Mouse (Mus musculus): ENCODE results near the gene Man1c1. TPM values are rescaled to one million over a fixed set of nuclear protein-coding genes. Genes with fewer than 3 reads are reported as not detected.

Man1c1 gene
- polyA plus RNA-seq, 1 experiment, result 2.5 TPM

DNA sequence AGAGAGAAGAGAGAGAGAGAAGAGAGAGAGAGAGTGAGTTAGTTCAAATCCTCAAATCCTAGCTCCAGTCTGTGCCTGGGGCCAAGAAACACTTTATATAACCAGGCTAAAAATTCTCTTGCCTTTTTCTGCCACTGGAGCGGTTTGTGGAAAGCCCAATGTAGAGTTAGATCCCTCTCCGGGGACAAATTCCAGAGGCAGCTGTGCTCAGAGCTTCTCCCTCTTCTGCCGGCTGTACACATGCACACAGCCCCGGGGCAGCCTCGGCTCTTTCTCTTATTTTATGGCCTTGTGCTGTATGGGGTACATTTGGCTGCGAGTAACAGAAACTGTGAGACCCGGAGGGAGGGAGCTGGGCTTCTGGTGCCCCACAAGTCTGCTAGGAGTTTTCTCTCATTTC is 32.1 kb upstream of the Man1c1 start:
- Histone ChIP-seq H3K4me1 (ENCODE audit: control insufficient read depth, insufficient read depth, insufficient read length, low read length) (peaks cover 16% of the 10 kb centered on the region), H3K27ac (replicated peaks; ENCODE audit: low read depth, low read length) (peak overlapping the region; percentile 90), H3K4me3 (ENCODE audit: insufficient read depth, low read depth, low read length) (no peak overlapping the region)

DNA sequence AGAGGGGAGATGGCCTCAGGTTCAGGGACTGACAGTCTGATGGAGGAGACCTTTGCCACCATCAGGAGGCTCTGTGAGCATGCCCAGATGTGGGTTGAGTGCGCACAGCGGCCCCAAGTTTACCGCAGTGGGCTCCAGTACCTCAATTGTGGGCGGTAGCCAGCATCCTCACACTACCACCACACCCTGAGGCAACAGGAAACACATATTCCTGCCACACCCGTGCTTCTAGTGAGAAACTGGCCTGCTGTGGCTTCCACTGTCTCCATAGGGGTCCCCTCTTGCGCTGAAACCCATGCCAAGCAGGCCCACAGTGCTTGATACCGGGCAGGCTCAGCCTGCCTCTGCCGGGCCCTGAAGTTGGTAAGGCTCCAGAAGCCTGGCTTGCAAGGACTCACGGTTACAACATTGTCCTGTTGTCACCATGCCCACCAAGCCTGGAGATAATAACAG is 30.6 kb upstream of the Man1c1 start:
- peak overlapping the region; percentile 90 for H3K27ac ChIP-seq (replicated peaks; ENCODE audit: low read depth, low read length)
- peaks cover 19% of the 10 kb centered on the region for H3K4me1 ChIP-seq (ENCODE audit: control insufficient read depth, insufficient read depth, insufficient read length, low read length)
- 0 out of 2 replicates have a peak overlapping the region, but pooled peaks have one; percentile 5 for H3K4me3 ChIP-seq (ENCODE audit: insufficient read depth, low read depth, low read length)

DNA sequence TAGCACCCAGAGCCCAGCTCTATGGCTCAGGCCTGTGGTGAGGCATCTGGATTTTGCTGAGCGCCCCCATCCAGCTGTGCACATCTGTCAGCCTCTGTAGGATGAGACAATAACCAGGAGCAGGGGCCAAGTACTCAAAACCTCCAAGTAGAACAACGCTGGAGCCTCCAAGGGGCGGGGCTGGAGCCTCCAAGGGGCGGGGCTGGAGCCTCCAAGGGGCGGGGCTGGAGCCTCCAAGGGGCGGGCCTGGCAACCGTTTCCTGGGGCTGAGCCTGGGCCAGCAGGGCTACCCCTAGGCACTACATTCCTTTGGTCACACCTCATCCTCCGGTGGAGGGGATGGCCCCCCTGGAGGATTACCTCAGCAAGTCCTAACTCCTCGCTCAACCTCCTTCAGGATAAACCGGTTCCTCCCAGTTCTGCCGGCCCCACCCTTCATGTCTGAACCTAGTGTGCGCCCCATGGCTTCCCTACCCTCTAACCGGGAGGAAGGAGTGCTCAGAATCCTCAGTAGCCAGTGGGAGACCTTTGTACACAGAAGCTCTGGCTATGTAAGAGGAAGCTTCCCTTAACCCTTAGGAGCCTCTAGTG is 30.0 kb upstream of the Man1c1 start:
- H3K27ac ChIP-seq (replicated peaks; ENCODE audit: low read depth, low read length), result peak overlapping the region; percentile 90
- H3K4me3 ChIP-seq (ENCODE audit: insufficient read depth, low read depth, low read length), result peak overlapping the region; percentile 5; the same call in 1 of the 2 replicates
- peaks cover 19% of the 10 kb centered on the region for H3K4me1 ChIP-seq (ENCODE audit: control insufficient read depth, insufficient read depth, insufficient read length, low read length)

DNA sequence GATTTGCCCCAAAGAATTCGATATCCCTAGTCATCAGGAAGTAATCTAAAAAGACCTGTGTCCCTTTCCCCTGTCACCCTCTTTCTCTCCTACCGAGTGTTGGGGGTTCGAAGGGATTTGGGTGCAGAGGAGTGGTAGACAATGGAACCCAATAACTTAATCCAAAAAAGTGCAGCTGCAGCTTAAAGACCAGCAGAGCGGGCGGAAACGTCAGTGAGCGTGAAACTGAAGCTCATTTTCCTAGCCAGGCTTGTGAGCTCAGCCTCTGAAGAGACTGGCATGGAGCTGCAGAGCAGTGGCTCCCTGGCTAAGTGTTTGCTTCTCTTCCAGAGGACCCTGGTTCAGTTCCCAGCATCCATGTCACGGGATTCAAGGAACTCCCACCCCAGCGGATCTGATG is 29.3 kb upstream of the Man1c1 start:
- H3K27ac ChIP-seq (replicated peaks; ENCODE audit: low read depth, low read length), result no peak overlapping the region
- peaks cover 19% of the 10 kb centered on the region for H3K4me1 ChIP-seq (ENCODE audit: control insufficient read depth, insufficient read depth, insufficient read length, low read length)
- H3K4me3 ChIP-seq (ENCODE audit: insufficient read depth, low read depth, low read length), result no peak overlapping the region

DNA sequence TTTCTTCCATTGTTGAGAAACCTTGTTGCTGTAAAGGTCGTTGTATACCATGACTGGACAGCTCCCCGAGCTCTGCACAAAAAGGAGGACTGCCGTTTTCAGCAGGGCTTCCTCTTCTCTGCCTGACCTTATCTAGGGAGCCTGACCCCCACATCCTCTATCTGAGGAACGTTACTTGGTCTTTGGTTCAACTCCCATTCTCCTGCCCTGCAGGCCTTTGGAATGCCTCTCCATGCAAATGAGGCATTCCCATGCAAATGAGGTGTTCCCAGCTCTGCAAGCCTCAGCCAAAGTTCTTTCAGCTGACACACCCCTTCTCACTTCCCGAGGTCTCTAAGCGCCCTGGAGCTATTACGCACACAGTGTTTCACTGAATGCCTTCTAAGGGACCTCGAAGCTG is 26.0 kb upstream of the Man1c1 start:
- Histone ChIP-seq H3K27ac (replicated peaks; ENCODE audit: low read depth, low read length) (no peak overlapping the region), H3K4me1 (ENCODE audit: control insufficient read depth, insufficient read depth, insufficient read length, low read length) (peaks cover 16% of the 10 kb centered on the region)

DNA sequence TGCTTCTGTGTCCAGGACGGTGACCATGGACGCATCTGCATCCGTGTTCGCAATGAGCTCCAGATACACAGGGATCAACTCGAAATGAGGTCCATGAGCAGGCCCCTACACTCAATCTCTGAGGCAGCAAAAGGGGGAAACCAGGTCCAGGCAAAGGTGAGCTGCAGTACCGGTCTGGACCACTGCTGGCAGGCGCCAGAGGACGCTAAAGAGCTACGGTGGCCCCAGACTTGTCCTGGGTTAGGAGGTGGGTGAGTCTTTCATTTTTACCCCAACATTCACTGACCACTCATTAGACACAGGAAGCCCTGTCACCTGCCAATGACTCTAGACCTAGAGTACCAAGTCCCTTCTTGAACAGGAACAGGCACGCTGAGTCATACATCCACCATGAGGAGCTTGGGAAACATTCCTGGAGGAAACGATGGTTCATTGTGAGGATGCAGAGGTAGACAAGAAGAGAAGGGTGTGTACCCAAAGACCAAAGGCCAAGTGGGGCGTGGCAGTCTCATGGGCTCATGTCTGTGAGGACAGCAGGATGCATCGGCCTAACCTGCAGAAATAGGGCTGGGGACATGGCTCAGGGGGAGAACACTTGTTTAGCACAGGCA is 21.8 kb upstream of the Man1c1 start:
- Histone ChIP-seq H3K4me1 (ENCODE audit: control insufficient read depth, insufficient read depth, insufficient read length, low read length) (peaks cover 10% of the 10 kb centered on the region), H3K27ac (replicated peaks; ENCODE audit: low read depth, low read length) (no peak overlapping the region), H3K4me3 (ENCODE audit: insufficient read depth, low read depth, low read length) (no peak overlapping the region)

More for the DNA sequence above, 26.0 kb upstream of the Man1c1 start:
- no peak overlapping the region for H3K4me3 ChIP-seq (ENCODE audit: insufficient read depth, low read depth, low read length)

DNA sequence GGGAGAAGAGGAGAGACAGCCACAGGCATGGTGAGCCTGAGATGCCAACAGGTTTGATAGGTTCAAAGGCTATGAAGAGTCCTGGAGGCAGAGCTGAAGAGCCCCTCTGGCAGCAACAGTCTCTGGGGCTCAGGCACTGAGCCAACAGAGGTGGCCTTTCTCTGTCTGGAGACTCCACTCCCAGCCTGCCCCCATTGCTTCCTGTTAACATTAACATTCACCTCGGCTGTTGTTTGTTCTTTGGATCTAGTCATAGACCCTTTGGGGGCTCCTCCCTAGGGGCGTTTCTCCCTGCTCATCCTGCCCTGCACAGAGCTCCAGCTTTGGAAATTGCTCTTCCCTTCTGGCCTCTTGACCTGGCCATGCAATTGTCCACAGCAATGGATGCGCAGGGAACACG is 20.9 kb upstream of the Man1c1 start:
- Histone ChIP-seq H3K4me1 (ENCODE audit: control insufficient read depth, insufficient read depth, insufficient read length, low read length) (peaks cover 14% of the 10 kb centered on the region), H3K27ac (replicated peaks; ENCODE audit: low read depth, low read length) (no peak overlapping the region), H3K4me3 (ENCODE audit: insufficient read depth, low read depth, low read length) (no peak overlapping the region)

DNA sequence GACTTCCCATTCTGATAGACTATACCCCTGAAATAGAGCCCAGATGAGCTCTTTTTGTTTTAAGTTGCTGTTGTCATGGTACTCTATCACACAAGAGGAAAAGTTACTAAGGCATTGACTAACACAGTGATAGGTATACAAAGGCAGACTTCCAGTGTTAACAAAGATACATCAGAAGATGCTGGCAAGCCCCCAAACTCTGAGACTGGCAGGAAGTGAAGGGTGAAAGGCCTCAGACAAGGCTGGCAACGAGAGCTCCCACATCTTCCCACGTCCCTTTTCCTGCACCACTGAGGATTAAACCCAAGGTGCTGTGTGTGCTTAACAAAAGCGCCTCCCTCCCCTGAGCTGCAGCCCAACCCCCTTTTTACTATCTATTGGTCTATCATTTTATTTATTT is 19.2 kb upstream of the Man1c1 start:
- Histone ChIP-seq H3K4me3 (ENCODE audit: insufficient read depth, low read depth, low read length) (no peak overlapping the region), H3K4me1 (ENCODE audit: control insufficient read depth, insufficient read depth, insufficient read length, low read length) (peaks cover 14% of the 10 kb centered on the region), H3K27ac (replicated peaks; ENCODE audit: low read depth, low read length) (no peak overlapping the region)

DNA sequence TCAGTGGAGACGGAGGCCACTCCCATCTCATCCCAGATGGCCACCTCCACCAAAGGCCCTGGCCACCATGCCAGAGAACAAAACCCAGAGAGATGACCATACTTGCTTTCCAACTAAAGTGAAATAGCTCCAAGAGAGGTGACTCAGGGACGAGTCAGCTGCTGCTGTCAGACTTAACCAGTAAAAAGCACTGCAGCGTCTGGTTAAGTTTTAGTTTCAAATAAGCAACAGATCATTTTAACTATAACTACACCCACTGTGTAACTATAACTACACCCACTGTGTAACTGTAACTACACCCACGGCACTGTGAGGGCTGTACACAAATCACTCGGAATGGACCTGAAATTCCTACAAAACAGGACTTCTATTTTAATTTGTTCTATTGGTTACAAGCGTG is 17.0 kb upstream of the Man1c1 start:
- Histone ChIP-seq H3K4me3 (ENCODE audit: insufficient read depth, low read depth, low read length) (no peak overlapping the region), H3K4me1 (ENCODE audit: control insufficient read depth, insufficient read depth, insufficient read length, low read length) (peaks cover 10% of the 10 kb centered on the region), H3K27ac (replicated peaks; ENCODE audit: low read depth, low read length) (no peak overlapping the region)

DNA sequence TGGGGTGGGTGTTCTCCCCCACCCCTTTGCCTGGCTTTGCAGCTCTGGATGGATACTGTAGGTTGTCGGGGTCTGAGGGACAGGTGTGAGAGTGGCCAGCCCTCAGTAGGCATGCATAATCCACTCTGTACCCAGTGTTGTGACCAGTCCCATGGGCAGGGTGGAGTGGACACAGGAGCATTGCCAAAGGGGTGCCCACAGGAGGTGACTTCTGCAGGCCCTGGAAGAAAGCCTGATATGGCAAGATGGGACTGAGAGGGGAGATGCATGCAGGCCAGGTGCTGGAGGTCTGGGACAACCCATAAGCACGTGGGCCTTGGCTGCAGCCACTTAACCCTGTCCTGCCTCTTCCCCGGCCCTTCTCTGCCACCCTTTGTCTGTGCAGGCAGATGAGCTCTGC is 16.3 kb upstream of the Man1c1 start:
- H3K4me3 ChIP-seq (ENCODE audit: insufficient read depth, low read depth, low read length), result no peak overlapping the region
- no peak overlapping the region; the same call in 1 of the 2 replicates for H3K27ac ChIP-seq (replicated peaks; ENCODE audit: low read depth, low read length)
- H3K4me1 ChIP-seq (ENCODE audit: control insufficient read depth, insufficient read depth, insufficient read length, low read length), result peaks cover 10% of the 10 kb centered on the region

DNA sequence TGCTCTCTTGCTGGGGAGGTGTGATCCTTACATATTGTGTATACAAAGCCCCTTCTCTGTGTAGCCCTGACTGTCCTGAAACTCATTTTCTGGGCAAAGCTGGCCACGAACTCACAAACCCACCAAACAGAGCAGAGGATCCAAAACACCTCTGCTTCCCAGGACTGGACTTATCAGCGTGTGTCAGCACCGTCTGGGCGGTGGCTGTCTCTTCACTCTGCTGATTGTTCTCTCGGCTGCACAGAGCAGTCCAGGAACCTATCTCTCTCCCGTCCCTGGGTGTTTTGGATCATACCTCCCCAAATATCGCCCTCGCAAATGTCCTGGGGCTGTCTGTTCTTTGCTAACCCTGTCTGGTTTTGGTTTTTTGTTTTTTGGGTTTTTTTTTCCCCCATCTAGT is 15.4 kb upstream of the Man1c1 start:
- H3K4me3 ChIP-seq (ENCODE audit: insufficient read depth, low read depth, low read length), result no peak overlapping the region
- peaks cover 8% of the 10 kb centered on the region for H3K4me1 ChIP-seq (ENCODE audit: control insufficient read depth, insufficient read depth, insufficient read length, low read length)
- no peak overlapping the region for H3K27ac ChIP-seq (replicated peaks; ENCODE audit: low read depth, low read length)

DNA sequence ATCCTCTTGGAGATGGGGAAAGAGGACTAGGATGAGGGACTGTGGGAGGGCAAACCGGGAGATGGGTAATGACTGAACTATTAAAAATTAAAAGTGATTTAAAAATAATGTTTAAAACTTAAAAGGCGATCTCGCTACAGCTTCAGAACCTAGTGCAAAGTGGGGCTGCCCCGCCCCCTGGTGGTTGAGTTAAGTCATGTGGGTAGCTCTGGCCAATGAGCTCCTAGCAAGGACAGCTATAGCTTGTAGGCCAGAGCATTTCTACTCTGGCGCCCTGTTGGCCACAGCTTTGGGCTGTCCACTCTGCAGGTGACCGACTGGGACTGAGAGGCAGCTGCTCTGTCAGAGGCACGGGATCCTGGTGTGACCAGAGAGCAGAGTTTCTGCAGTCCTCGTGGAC is 9.8 kb upstream of the Man1c1 start:
- Histone ChIP-seq H3K4me1 (ENCODE audit: control insufficient read depth, insufficient read depth, insufficient read length, low read length) (no peaks in the 10 kb centered on the region), H3K4me3 (ENCODE audit: insufficient read depth, low read depth, low read length) (no peak overlapping the region), H3K27ac (replicated peaks; ENCODE audit: low read depth, low read length) (no peak overlapping the region)

DNA sequence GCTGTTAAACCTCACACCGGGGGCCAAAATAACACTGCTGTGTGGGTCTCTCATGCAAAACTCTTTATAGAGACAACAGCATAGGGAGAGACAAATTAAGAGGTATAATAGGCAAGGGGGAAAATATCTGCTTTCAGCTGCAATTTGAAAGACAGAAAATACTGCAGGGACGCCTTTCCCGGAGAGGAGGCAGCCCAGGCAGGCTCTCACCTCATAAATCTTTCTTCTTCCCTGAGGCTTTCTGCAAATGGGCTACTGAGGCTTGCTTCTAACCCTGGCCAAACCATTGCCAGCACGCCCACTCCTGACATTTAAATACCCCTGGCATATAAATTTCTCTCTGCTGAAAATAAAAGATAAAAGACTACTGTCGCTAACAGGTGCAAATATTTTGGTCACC is 1.2 kb upstream of the Man1c1 start:
- Histone ChIP-seq H3K4me3 (ENCODE audit: insufficient read depth, low read depth, low read length) (no peak overlapping the region), H3K27ac (replicated peaks; ENCODE audit: low read depth, low read length) (no peak overlapping the region), H3K4me1 (ENCODE audit: control insufficient read depth, insufficient read depth, insufficient read length, low read length) (no peaks in the 10 kb centered on the region)

DNA sequence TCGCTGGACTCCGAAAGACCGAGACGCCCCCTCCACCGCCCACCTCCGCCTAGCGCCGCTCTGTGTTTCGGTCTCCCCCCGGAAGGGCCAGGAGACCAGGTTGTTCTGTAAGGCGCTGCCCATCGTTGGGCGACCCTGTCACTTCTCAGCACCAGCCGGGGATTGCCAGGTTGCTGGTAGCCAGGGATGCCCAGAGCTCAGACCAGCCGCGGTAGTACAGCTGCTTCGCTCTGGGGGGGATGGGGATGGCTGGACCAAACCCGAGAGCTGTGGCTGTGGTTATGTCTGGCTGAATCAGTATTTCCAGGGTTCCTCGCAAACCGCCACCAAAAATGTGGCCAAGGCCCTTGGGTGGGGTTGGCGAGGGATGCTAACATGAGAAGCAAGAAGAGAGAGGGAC is 500 bp upstream of the Man1c1 start:
- H3K27ac ChIP-seq (replicated peaks; ENCODE audit: low read depth, low read length), result no peak overlapping the region
- peak overlapping the region; percentile 48 for H3K4me3 ChIP-seq (ENCODE audit: insufficient read depth, low read depth, low read length)
- peaks cover 3% of the 10 kb centered on the region; the same call in 1 of the 2 replicates for H3K4me1 ChIP-seq (ENCODE audit: control insufficient read depth, insufficient read depth, insufficient read length, low read length)

DNA sequence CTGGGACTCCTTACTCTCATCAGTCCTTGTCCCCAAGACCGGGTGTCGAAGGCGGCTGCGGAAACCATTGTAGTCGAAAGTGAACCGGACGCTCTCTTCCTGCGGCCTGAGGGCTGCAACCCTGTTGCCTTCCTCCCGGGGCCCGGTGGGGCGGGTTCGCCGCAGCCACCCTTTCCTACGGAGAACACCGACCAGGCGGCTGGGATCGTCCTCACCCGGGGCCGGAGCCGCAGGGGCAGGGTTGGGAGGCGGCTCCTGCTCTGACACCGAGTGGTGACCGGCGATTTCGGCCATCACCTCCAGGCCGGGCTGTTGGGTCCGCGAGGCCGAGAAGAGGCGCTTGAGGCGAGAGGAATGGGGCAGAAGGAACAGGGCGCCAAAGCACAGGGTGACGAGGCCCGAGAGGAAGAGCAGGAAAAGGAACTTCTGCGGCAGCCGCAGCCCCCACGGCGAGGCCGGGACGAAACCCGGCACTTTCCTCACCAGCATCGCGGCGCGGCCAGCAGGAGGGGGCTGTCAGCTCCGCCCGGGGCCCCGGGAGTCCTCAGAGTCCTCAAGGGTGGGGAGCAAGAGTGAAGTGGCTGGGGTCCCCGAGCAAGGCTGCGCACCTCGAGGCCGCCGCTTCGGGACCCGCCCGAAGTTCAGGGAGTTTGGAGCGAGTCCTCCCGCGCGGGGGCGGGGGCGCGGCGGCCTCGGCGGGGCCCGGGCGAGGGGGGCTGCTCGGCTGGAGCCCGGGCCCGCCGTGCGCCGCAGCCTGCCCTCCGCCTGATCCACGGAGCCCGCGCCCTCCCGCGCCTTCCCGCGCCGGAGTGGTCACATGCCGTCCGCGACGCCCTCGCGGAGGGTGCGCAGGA is 882 bp downstream of the Man1c1 start:
- H3K4me1 ChIP-seq (ENCODE audit: control insufficient read depth, insufficient read depth, insufficient read length, low read length), result peaks cover 3% of the 10 kb centered on the region; the same call in 1 of the 2 replicates

More for the DNA sequence above, 882 bp downstream of the Man1c1 start:
- peak overlapping the region; percentile 70 for H3K4me3 ChIP-seq (ENCODE audit: insufficient read depth, low read depth, low read length)
- H3K27ac ChIP-seq (replicated peaks; ENCODE audit: low read depth, low read length), result peak overlapping the region; percentile 86
